Mouse (Mus musculus) embryonic facial prominence, embryonic 13.5 days (tissue): Measurements from ENCODE around the gene Mtmr6. TPM values are rescaled to one million over a fixed set of nuclear protein-coding genes. Genes with fewer than 3 reads are reported as not detected.

Experiments
- ATAC-seq: fragments of 200-750 bp; cut with Nextera tagmentation; 2 replicates; pipeline ENCODE4 v1.8.0; 2017; ENCODE audit warnings: low read depth; ENCODE audit not compliant: insufficient number of reproducible peaks, insufficient read depth, low FRiP score, low TSS enrichment
- H3K27ac ChIP-seq: fragments of 300-500 bp; sonication (generic); 2 replicates; pipeline ENCODE4 v1.5.1; 2015; ENCODE audit warnings: moderate library complexity, mild to moderate bottlenecking, inconsistent platforms
- H3K27me3 ChIP-seq: fragments of 300-500 bp; sonication (generic); 2 replicates; pipeline ENCODE4 v1.6.1; 2015; ENCODE audit warnings: mild to moderate bottlenecking, inconsistent platforms
- H3K36me3 ChIP-seq: fragments of 300-500 bp; sonication (generic); 2 replicates; pipeline ENCODE4 v1.6.1; 2015; ENCODE audit warnings: mild to moderate bottlenecking, inconsistent platforms
- H3K4me1 ChIP-seq: fragments of 300-500 bp; sonication (generic); 2 replicates; pipeline ENCODE4 v1.6.1; 2015; ENCODE audit warnings: inconsistent platforms
- H3K4me2 ChIP-seq: fragments of 300-500 bp; sonication (generic); 2 replicates; pipeline ENCODE4 v1.6.1; 2015; ENCODE audit warnings: moderate library complexity, mild to moderate bottlenecking, inconsistent platforms
- H3K4me3 ChIP-seq: fragments of 300-500 bp; sonication (generic); 2 replicates; pipeline ENCODE4 v1.5.1; 2015; ENCODE audit warnings: mild to moderate bottlenecking, inconsistent platforms
- H3K9ac ChIP-seq: fragments of 300-500 bp; sonication (generic); 2 replicates; pipeline ENCODE4 v1.6.1; 2015; ENCODE audit warnings: mild to moderate bottlenecking, inconsistent platforms
- H3K9me3 ChIP-seq: fragments of 300-500 bp; sonication (generic); 2 replicates; pipeline ENCODE4 v1.6.1; 2016; ENCODE audit warnings: inconsistent platforms
- WGBS: fragments of 180-500 bp; shearing (Covaris S2); methylation state at CpG from one replicate; pipeline ENCODE4 v1.1.7; 2015; ENCODE audit warnings: mixed read lengths; 5-methylcytosine and 5-hydroxymethylcytosine counted together
- polyA plus RNA-seq: library from polyadenylated mRNA; unstranded; fragments of >200 nt; fragmentation: Nextera tagmentation; extraction: Ambion mirVana; gene quantifications from 2 replicates; pipeline ENCODE4 v1.2.1, GENCODE M21; 2015

Gene Mtmr6
- polyA plus RNA-seq, 1 experiment from 2014 or later = 36.2 TPM

DNA sequence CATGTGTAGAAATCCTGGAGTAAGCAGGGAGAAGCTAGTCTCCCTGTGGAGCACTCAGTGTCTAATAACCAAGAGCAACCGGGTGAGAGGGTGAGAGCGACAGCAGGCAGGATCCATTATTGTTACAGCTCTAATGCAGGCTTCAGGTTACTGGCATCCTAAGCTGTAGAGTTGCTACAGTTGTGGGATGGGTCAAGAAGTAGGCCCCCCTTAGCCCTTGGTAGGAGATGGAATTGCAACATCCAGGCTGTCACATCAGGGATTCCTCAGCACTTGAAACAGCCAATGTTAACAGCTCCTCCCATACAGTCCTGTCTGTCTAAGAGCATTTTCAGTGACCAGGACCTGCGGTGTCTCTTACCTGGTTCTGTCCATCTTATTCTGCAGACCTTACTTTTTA, 8.7 kb upstream of the Mtmr6 start:
- H3K4me2 ChIP-seq = no peak overlapping the region
- no peaks in the 10 kb centered on the region for H3K27me3 ChIP-seq
- no peak overlapping the region for H3K27ac ChIP-seq
- H3K9ac ChIP-seq = 0 out of 2 replicates have a peak overlapping the region, but pooled peaks have one; percentile 11
- H3K4me3 ChIP-seq = no peak overlapping the region
- no peaks in the 10 kb centered on the region for H3K36me3 ChIP-seq
- 23% methylated on average over 3 of the region's 3 CpGs for WGBS
- peaks cover 15% of the 10 kb centered on the region; the same call in 1 of the 2 replicates for H3K4me1 ChIP-seq
- no peaks in the 10 kb centered on the region for H3K9me3 ChIP-seq
- ATAC-seq = no peak

DNA sequence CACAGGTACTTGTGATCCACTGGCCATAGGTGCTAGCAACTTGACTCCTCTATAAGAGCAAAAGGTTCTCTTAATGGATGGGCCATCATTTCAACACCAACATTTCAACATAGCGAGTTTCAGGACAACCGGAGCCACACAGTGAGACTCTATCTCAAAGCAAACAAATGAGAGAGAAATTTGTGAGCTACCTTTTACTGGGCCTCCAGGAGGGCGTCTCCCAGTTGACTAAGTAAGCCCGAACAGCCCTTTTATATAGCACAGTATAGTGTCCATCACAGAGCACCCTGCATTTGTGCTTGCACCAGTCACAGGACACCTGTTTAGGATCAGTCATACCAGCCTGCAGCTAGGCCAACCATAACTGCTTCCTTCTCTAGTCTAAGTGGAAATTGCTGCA, 7.9 kb upstream of the Mtmr6 start:
- H3K4me2 ChIP-seq = no peak overlapping the region
- H3K36me3 ChIP-seq = no peaks in the 10 kb centered on the region
- H3K4me1 ChIP-seq = peaks cover 15% of the 10 kb centered on the region; the same call in 1 of the 2 replicates
- H3K9me3 ChIP-seq = no peaks in the 10 kb centered on the region
- no peak for ATAC-seq
- H3K27me3 ChIP-seq = no peaks in the 10 kb centered on the region
- H3K4me3 ChIP-seq = no peak overlapping the region
- H3K9ac ChIP-seq = no peak overlapping the region
- WGBS = 80% methylated on average over 4 of the region's 4 CpGs
- H3K27ac ChIP-seq = no peak overlapping the region

DNA sequence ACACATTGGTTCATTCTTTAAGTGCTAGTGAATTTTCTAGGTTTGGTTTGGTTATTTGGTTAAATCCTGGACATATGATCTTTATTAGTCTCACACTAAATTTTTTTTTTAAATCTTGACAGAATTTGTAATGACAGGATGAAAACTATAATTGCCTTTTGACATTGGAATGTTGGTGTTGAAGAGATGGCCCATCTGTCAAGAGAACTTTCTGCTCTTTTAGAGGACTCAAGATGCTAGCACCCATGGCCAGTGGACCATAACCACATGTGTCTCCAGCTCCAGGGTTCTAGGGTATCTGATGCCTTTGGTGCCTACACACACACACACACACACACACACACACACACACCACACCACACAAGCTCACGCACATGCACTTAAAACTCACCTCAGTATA, 7.2 kb upstream of the Mtmr6 start:
- 93% methylated on average over 1 of the region's 1 CpGs for WGBS

DNA sequence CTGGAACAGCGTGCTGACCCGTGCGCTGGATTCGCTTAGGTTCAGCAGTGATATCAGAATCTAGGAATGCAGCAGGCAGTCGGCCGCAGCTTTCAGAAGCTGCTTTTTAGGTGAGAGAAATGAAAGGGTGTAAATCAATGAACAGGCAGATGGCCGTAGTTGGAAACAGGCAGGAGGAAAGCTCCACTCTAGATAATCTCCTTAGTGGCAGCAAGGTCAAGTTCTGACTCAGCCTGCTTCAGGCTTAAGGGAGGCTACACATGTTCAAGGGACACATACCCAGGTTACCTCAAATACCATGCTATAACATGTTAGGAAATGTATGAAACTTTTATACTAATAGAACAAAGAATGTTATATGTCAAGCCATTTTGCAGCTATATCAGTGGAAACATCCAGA, 2.7 kb upstream of the Mtmr6 start:
- Histone ChIP-seq H3K4me2 (no peak overlapping the region), H3K27me3 (no peaks in the 10 kb centered on the region)
- 76% methylated on average over 7 of the region's 7 CpGs for WGBS

More for the DNA sequence above, 7.2 kb upstream of the Mtmr6 start:
- Histone ChIP-seq H3K4me3 (no peak overlapping the region), H3K4me2 (no peak overlapping the region), H3K27me3 (no peaks in the 10 kb centered on the region), H3K9me3 (no peaks in the 10 kb centered on the region), H3K4me1 (peaks cover 10% of the 10 kb centered on the region; the same call in 1 of the 2 replicates), H3K9ac (no peak overlapping the region), H3K27ac (no peak overlapping the region), H3K36me3 (no peaks in the 10 kb centered on the region)
- no peak for ATAC-seq

DNA sequence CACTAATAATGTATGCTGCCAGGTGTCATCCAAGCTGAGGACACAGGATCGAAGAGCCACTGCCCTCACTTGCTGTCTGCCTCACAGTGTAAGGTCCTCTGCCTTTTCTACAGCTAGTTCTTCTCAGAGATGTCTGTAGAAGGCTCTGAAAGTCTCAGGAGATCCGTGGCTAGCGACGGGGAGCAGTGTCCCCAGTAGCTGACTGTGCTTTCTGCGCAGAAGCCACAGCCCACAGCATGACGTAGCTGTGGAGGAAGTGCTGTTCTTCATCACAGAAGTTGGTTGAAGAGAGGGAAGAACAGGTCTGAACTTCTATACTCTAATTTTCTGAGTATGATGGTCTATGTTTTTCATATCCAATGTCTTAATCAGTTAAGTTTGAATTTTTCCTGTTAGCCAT, 4.3 kb downstream of the Mtmr6 start:
- Histone ChIP-seq H3K4me1 (peaks cover 21% of the 10 kb centered on the region), H3K4me3 (no peak overlapping the region), H3K4me2 (no peak overlapping the region), H3K9ac (no peak overlapping the region), H3K36me3 (no peaks in the 10 kb centered on the region), H3K27me3 (no peaks in the 10 kb centered on the region), H3K9me3 (no peaks in the 10 kb centered on the region), H3K27ac (no peak overlapping the region)
- no peak for ATAC-seq
- 82% methylated on average over 6 of the region's 6 CpGs for WGBS

More for the DNA sequence above, 2.7 kb upstream of the Mtmr6 start:
- Histone ChIP-seq H3K4me1 (peaks cover 13% of the 10 kb centered on the region), H3K36me3 (no peaks in the 10 kb centered on the region), H3K9me3 (no peaks in the 10 kb centered on the region), H3K27ac (no peak overlapping the region), H3K4me3 (no peak overlapping the region), H3K9ac (no peak overlapping the region)
- ATAC-seq = no peak

DNA sequence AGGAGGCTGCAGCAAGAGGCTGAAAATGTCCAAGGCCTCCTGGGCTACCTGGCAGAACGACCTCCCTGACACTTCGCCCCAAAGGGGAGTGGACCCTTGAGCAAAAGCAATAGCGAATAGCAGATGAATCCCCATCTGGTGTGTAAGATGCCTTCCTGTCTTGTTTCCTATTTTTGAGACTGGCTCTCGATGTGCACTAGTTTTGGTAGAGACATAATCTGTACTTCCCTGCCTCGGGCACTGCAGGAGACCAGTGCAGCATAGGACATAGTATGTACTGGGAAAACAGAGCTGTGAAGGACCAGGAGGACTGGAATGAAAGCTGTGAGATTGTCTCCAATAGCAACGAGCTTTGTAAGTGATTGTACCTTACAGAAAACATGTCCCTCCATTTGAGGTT, 8.3 kb downstream of the Mtmr6 start:
- Histone ChIP-seq H3K36me3 (no peaks in the 10 kb centered on the region), H3K9ac (no peak overlapping the region), H3K4me2 (no peak overlapping the region), H3K4me1 (peaks cover 8% of the 10 kb centered on the region; the same call in 1 of the 2 replicates), H3K9me3 (no peaks in the 10 kb centered on the region), H3K27me3 (no peaks in the 10 kb centered on the region), H3K4me3 (no peak overlapping the region), H3K27ac (no peak overlapping the region)
- no peak for ATAC-seq
- WGBS = 73% methylated on average over 6 of the region's 6 CpGs

DNA sequence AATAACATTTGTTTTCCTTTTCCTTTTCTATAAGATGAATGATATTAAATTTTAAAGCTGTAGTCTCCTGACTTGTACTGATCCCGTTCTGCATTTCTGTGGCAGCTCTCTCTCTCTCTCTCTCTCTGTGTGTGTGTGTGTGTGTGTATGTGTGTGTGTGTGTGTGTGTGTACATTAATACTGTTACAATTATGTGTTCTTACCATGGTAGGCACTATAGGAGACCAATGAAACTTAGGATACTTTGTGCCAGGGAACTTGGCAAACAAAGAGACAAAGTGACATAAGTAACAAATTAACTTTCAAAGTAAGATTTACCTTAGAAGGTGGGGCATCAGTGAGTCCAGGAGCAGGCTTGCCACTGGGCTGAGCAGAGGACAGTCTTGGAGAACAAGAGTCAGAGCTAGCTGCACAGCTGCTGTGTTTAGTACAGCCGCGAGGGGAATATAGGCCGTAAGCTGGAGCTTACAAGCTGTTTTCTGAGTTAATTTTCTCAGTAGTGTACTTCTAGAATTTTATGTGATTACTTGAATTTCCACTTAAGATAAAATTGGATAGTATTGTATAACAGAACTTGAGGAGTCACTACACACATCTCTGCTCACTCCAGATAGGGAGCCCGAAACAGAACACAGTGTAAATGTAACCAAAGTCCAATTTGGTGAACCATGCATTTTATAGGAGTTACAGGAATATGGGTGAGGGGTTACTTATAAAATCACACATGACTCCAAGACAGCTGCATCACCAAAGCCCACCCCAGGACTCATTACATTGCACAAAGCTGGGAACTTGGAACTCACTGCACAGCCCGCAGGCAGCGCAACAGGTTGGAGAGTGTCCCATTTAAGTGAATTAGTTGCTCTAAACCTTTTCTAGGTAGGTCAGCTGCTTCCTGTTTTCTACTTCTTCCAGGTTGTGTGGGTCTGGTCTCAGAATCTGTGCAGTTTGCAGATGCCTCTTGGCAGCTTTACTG, 10.6 kb downstream of the Mtmr6 start:
- no peak overlapping the region for H3K9ac ChIP-seq
- 77% methylated on average over 7 of the region's 7 CpGs for WGBS
- H3K4me3 ChIP-seq = no peak overlapping the region
- no peaks in the 10 kb centered on the region for H3K36me3 ChIP-seq
- peaks cover 8% of the 10 kb centered on the region; the same call in 1 of the 2 replicates for H3K4me1 ChIP-seq
- H3K27me3 ChIP-seq = no peaks in the 10 kb centered on the region
- no peaks in the 10 kb centered on the region for H3K9me3 ChIP-seq
- H3K27ac ChIP-seq = no peak overlapping the region
- no peak for ATAC-seq
- H3K4me2 ChIP-seq = no peak overlapping the region

DNA sequence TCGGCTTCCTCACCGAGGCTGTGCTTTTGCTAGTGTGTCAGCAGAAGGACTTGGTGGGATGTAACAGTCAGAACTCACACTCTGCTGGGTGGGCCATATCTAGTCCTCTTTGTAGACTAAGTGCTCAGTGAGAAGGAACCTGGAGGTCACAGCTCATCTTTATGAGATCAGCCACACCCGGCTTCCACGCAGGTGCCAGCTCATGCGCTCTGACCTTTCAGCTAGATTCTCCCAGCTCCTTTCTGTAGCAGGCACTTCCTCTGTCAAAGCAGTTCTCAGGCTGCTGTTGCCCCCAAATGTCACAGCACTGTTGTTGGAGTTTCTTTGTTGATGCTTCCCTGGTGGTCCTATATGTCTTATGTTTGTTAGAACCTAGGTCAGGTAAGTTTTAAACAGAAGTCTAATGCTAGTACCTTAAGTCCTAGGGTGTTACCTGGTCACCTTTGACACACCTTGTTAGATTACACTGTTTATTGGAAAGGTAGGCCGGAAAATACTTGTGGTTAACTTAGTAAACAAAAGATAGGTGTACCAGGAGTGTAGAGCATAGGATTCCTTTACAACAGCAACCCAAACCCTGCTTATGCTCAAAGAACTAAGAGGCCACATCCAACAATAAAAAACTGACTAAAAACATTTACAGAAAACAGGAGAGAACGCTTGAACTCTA, 21.3 kb downstream of the Mtmr6 start:
- 87% methylated on average over 7 of the region's 7 CpGs for WGBS
- Histone ChIP-seq H3K27ac (no peak overlapping the region), H3K4me3 (no peak overlapping the region), H3K27me3 (no peaks in the 10 kb centered on the region), H3K36me3 (peaks cover 25% of the 10 kb centered on the region), H3K4me1 (0 out of 2 replicates have a peak, but pooled peaks cover 7% of the 10 kb centered on the region), H3K4me2 (no peak overlapping the region), H3K9ac (no peak overlapping the region), H3K9me3 (no peaks in the 10 kb centered on the region)
- no peak for ATAC-seq

DNA sequence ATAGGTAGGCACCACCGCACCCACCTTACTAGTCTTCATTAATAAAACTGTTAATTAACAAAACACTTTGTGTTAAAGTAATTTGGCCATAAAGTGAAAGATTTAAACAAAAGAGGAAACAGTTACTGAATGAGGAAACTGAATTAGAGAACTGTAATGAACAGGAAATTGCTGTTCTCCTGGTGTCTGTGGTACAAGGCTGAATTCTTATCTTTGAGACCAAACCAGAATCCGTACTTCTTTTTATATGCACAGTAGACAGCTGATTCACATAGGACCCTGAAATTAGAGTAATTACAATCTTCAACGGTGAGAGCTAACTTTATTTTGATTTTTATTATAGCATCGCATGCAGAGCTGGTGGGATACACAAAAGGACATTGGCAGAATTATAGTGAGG, 25.3 kb downstream of the Mtmr6 start:
- Histone ChIP-seq H3K9ac (no peak overlapping the region), H3K4me1 (0 out of 2 replicates have a peak, but pooled peaks cover 3% of the 10 kb centered on the region), H3K4me2 (no peak overlapping the region), H3K9me3 (no peaks in the 10 kb centered on the region), H3K4me3 (no peak overlapping the region), H3K27ac (no peak overlapping the region), H3K27me3 (no peaks in the 10 kb centered on the region), H3K36me3 (peaks cover 29% of the 10 kb centered on the region)
- no peak for ATAC-seq
- WGBS = 85% methylated on average over 4 of the region's 4 CpGs

DNA sequence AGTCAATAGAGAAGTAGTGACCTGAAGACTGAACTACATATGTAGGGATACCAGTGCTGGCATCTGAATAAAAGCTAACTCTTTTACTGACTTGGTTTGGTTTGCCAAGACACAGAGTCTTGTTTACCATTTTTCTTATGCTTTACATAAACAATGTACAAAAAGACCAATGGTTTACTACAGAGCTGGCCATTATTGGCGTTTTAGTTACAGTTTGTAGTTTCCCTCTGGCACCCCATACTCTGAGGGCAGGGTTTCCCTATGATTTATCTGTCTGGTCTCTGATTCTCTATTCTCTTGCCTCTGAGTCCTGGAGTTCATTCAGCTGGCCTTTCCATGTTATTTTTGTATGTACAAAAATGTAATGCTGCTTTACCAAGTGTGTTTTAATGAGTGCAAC, 30.5 kb downstream of the Mtmr6 start:
- H3K36me3 ChIP-seq = peaks cover 34% of the 10 kb centered on the region
- H3K4me1 ChIP-seq = no peaks in the 10 kb centered on the region
- 74% methylated on average over 1 of the region's 1 CpGs for WGBS

DNA sequence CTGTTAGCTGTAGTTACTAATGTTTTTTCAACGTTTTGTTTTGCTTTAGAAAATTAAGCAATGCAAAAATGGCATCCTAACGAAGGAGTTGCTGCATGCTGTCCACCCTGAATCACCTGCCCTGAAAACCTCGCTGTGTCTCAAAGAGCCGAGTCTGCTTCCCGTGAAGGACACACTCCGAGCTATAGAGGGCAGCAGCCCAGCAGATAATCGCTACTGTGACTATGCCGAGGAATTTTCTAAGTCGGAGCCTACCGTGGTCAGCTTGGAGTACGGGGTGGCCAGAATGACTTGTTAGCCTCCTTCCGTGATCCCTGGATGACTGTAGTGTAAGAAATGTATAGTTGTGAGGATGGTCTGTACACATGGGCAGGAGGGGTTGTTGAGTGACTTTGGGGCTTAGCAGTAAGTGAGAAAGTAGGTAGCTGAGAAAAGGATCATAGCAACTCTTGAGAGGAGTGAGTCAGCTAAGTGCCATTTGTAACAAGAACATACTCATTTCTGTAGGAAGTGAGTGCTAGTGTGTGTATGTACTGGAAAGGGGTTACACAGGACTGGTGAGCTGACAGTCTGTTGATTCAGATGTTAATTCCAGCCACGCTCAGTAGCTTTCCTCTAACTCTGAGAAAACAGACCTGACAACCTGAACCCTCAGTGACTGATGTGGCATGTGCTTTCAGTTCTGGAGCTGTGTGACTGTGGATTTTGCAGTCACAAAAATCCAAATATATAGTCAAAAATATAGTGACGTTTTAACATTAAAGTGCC, 35.4 kb downstream of the Mtmr6 start:
- no peak for ATAC-seq
- Histone ChIP-seq H3K4me1 (no peaks in the 10 kb centered on the region), H3K27me3 (no peaks in the 10 kb centered on the region), H3K4me3 (no peak overlapping the region), H3K9ac (no peak overlapping the region), H3K36me3 (peaks cover 38% of the 10 kb centered on the region), H3K27ac (no peak overlapping the region), H3K4me2 (no peak overlapping the region), H3K9me3 (no peaks in the 10 kb centered on the region)
- WGBS = 68% methylated on average over 14 of the region's 14 CpGs

More for the DNA sequence above, 30.5 kb downstream of the Mtmr6 start:
- H3K27ac ChIP-seq = no peak overlapping the region
- no peaks in the 10 kb centered on the region for H3K27me3 ChIP-seq
- ATAC-seq = no peak
- no peak overlapping the region for H3K9ac ChIP-seq
- H3K9me3 ChIP-seq = no peaks in the 10 kb centered on the region
- H3K4me3 ChIP-seq = no peak overlapping the region
- H3K4me2 ChIP-seq = no peak overlapping the region
